Mouse (Mus musculus): Measurements from ENCODE around the gene Dnah2.
"Not testable (repeated sequence)": the region's sequence is repeated elsewhere in the genome, so short reads cannot be mapped to it uniquely, and the experiment has no call there.

Dnah2 gene

GRCm38 (mm10) chr11:69394591-69395167 lies 154.2 kb downstream of the Dnah2 start:
- DNase-seq (ENCODE audit: low read depth, low spot score): not testable (repeated sequence)

- peak; percentile 80 for DNase-seq (ENCODE audit: low read depth, low spot score)
Observed at GRCm38 (mm10) chr11:69390400-69391034, 158.4 kb downstream of the Dnah2 start.

GRCm38 (mm10) chr11:69389531-69390399 lies 159.1 kb downstream of the Dnah2 start:
- no peak for DNase-seq (ENCODE audit: low read depth, low spot score)

DNA sequence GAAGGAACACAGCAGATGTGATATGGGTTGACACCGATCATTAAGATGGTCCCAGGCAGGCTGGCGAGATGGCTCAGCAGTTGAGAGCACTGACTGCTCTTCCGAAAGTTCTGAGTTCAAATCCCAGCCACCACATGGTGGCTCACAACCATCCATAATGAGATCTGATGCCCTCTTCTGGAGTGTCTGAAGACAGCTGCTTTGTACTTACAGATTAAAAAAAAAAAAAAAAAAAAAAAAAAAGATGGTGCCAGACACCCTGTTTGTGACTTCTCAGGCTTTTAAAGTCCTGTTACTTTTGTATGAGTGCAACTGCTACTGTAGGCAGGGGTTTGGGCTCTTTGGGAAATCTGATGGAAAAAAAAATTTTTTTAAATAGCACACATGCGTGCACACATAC lies 160.2 kb downstream of the Dnah2 start:
- no peak for DNase-seq (ENCODE audit: low read depth, low spot score)

GRCm38 (mm10) chr11:69386758-69387157 lies 162.2 kb downstream of the Dnah2 start:
- no peak for DNase-seq (ENCODE audit: low read depth, low spot score)

DNA sequence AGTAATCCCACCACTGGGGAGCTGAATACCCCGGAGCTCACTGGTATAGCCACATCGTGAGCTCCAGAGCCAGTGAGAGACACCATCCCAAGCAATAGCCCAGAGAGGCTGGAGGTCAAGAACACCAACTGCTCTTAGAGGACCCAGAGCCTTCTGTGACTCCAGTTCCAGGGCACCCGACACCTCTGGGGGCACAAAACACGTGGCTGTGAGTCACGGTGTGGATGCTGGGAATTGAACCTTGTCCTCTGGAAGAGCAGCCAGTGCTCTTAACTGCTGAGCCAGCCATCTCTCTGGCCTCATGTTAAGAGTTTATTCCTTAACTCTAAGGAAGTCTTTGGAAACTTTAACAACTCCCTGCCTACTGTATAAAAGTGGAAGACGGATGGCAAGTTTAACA lies 163.9 kb downstream of the Dnah2 start:
- no peak for DNase-seq (ENCODE audit: low read depth, low spot score)

GRCm38 (mm10) chr11:69382478-69383105 lies 166.3 kb downstream of the Dnah2 start:
- peak; percentile 72 for DNase-seq (ENCODE audit: low read depth, low spot score)

GRCm38 (mm10) chr11:69381356-69381755 lies 167.6 kb downstream of the Dnah2 start:
- peak; percentile 81 for DNase-seq (ENCODE audit: low read depth, low spot score)

DNA sequence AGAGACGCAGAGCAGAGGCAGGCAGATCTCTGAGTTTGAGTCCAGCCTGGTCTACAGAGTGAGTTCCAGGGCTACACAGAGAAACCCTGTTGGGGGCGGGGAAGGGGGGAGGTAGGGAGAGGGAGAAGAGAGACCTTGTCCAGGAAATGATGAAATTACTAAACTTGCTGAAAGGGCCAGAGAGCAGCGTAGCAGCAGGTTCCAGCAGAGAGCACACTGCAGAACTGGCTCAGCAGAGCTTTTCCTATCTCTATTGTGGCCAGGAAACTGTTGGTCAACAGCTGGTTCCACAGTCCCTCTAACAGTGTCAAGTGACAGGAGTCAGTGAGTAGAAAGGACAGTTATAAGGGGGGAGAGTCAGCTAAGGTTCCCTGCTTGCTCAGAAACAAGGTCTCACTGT lies 169.3 kb downstream of the Dnah2 start:
- no peak for DNase-seq (ENCODE audit: low read depth, low spot score)

GRCm38 (mm10) chr11:69377766-69378165 lies 171.1 kb downstream of the Dnah2 start:
- DNase-seq (ENCODE audit: low read depth, low spot score): no peak

DNA sequence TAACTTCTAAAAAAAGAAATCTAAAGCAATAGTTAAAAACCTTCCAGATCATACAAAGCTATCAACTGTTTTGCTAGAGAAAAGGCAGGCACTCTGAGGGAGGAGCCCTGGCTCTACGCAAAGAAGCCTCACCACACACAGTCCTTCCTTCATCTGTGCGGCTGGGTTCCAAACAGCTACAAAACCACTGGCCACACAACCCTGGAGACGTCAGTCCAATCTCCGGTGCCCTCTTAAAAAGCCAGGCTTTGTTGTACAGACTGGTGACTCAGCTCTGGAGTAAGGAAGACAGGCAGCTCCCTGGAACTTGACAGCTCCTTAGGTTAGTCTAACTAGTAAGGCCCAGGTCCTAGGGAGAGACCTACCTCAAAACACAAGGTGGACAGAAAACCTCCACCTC lies 173.3 kb downstream of the Dnah2 start:
- DNase-seq (ENCODE audit: low read depth, low spot score): no peak

DNA sequence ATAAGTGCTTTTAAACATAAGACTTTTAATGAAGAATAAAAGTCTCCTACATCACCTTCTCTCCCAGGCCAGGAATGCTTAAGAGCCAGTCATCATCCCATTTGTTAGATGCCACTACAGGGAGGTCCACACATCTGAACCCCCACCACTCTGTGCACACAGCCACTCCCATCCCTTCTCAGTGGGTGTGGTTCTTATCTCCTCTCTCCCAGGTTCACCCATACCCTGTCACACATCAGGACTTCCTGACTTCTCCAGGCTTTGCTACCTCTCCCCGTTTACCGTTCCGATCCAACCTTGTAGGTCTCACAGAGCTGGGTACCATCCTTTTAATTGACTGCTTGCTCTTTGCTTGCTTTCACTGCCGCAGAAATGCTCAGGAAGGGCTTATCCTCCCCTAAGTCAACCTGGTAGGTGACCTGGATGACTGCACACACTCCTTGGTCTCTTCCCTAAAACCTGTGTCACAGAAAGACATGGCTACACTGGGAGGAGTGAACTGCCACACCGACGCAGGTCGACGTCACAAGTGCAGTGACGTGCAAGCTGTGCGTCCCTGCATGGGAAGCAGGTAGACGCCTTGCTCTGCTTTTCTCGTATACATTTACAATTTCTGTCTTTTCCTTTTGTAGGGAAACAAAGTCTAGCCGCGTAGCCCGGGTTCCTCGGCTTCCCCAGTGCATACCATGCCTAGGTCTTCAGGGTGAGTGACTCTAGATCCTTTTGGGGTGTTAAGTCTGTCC lies 175.5 kb downstream of the Dnah2 start:
- no peak for DNase-seq (ENCODE audit: low read depth, low spot score)

GRCm38 (mm10) chr11:69372780-69373170 lies 176.1 kb downstream of the Dnah2 start:
- DNase-seq (ENCODE audit: low read depth, low spot score): peak; percentile 12

DNA sequence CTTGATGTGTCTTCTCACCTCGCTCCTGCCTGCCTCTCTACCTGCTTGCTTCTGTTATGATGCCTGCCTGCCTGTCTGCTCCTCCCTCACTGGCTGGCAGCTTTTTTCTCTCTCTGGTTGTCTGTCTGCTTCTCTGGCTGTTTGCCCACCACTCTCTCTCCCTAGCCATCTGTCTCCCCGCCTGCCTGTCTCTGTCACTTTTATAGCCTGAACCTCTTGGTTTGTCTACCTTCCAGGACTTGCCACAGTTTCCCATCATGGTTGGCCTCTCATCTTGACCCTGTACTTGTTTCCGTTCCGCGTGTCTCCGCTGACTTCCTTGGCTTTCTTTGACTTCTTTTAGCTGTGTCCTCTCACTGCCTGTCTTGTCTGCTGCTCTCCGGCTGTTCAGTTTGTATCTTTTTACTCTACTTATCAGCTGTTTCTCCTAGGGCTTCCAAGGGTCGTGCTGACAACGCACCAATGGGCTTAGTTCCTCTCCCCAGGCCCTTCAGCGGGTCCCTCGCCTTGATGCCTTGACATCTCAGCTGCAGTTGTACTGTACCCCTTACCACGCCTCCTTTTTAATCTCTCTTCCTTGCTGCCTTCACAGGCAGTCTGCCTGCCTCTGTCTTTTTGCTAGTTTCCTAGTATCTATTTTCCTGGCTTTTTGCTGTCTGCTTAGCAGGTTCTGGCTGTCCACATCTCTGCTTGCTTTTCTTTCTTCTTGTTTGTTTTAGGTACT lies 176.7 kb downstream of the Dnah2 start:
- peak; percentile 97 for DNase-seq (ENCODE audit: low read depth, low spot score)

DNA sequence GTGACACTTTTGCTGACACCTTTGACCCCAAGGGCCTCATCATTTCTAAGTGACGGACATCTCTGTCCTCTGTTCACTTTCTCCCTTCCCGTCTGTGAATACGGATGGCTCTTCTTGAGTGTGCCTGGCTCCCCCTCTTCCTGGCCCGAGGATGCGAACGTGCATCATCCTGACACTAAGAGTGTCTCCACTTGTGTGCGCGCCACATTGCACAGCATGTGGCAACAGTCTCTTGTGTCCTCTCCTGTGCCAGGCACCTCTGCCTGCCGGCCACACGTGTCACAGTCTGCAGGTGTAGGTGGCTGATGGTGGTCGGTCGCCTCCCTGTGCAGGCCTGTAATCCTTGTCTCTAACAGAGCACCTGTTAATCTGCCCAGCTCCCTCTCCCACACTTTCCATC lies 177.3 kb downstream of the Dnah2 start:
- no peak for DNase-seq (ENCODE audit: low read depth, low spot score)

- DNase-seq (ENCODE audit: low read depth, low spot score): no peak
Observed at GRCm38 (mm10) chr11:69370817-69371215, 178.1 kb downstream of the Dnah2 start.

All from brain, adult 2 months (tissue).